Mouse (Mus musculus) mesoderm, embryonic 11.5 days (tissue): Measurements from ENCODE around the gene Csk.
A peak's percentile ranks its signal among the peaks of the same experiment; 100 is the strongest.

Experiments used
- DNase-seq: peaks from one replicate; pipeline ENCODE4 v3.0.0-alpha.2; 2012; ENCODE audit warnings: low read depth, low spot score

The Csk gene

DNA sequence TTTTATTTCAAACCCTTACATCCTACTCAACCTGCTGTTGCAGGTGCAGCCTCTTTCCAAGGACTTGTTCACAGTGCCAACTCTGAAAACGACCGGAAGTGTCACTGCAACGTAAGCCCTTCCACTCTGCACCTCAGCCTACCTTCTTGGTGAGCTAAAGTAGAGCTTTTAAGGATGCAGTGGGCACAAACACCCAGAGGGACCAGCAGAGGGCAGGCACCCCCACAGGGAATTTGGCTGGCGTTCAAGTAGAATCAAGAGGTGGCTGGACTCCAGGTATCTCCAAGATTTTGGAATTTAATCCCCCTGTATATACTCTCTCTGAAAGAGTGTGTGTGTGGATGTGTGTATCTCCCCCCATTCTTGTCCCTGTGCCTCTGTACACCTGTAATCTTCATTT, 4.4 kb upstream of the Csk start:
- no peak for DNase-seq

DNA sequence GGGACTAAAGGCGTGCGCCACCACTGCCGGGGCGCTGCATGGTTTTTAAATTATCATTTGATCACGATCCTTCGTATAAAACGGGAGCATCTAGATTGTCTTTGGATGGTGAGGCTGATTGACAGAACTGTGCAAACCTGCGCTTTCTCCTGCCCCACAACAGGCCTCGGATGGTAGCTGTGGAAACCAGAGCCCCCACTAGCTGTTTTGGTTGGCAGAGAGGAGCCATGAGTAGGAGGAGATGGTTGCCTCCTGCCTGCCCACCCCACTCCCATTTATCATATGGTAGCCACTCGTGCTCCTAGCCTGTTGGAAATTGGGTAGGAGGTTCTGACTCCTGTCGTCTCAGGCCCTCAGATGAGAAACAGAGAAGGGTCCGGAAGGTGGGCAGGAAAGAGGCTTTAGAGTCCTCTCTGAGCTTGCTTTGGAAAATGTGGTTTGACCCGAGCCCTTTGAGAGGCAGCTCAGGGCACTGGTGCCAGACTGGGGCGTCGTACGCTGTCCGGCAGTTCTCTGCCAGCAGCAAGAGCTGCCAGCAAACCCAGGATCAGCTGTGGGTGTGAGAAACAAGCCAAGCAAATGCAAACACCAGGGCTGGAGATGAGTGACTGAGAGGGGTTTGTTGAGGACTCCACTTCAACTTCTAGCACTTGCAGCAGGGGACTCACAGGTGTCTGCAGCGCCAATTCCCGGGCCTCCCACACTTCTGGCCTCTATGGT, 3.4 kb upstream of the Csk start:
- no peak for DNase-seq

DNA sequence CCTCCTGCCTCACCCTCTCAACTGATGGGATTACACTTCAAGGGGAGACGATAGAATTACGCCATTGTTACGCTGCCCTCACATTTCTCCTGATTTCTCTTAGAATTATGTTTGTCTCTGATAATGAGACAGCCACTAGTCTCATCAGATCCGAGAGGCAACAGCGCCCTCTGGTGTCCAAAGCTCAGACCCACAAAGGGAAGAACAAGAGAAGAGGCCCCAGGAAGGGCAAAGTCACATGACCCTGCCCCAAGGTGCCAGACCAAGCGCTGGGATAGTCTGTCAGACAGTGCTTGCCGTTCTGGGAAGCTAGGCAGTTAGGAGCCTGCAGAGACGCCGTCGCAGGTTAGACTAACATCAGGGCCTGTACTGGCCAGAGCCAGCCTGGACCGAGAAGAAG, 2.3 kb upstream of the Csk start:
- peak; percentile 95 for DNase-seq

DNA sequence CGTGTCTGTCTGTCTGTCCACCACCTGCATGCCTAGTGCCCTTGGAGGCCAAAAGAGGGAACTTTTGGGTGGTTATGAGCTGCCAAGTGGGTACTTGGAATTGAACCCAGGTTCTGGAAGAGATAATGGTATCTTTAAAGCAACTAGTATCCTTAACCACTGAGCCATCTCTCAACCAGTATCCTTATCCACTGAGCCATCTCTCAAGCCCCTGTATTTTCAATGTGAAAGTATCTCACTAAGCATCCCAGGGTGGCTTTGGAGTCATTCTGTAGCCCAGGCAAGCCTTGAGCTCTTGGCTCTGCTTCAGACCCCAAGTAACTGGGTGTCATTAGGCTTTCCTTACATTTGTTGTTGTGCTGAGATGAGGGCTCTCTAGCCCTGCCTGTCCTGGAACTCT, 1.5 kb upstream of the Csk start:
- DNase-seq: no peak

DNA sequence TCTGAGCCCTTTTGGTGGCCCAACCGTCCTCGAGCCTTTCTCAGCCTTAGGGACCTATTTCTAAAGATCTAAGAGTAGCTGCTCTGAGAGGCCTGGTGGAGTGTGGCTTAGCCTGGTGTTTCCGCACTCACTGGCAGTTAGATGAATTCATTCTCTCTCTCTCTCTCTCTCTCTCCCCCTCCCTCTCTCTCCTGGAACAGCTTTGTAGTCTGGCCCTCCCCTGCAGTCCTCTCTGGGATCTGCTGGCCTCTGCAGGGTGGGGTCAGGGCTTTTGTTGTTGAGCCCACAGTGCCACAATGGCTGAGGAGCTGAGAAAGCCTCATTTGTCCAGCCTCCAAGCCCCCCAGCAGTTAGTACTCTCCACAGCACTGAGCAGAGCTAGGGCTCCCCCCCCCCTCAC, 576 bp downstream of the Csk start:
- no peak for DNase-seq

DNA sequence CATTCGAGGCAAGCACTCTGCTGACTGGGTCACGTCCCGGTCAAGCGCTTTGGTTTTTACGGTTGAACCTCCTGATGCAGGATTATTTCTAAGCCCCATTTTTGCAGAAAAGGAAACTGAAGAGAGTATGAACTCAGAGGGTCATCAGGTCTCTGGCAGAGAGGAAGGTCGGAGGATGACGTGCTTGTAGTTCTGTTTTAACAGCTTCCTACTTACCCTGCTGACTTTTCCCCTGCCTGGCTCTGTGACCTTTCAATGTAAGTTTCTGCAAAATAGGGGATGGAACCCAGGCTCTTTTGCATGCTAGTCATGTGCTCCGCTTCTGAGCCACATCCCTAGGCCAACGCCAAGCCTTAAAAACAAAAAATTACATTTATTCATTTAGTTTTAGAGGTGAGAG, 1.1 kb downstream of the Csk start:
- no peak for DNase-seq

DNA sequence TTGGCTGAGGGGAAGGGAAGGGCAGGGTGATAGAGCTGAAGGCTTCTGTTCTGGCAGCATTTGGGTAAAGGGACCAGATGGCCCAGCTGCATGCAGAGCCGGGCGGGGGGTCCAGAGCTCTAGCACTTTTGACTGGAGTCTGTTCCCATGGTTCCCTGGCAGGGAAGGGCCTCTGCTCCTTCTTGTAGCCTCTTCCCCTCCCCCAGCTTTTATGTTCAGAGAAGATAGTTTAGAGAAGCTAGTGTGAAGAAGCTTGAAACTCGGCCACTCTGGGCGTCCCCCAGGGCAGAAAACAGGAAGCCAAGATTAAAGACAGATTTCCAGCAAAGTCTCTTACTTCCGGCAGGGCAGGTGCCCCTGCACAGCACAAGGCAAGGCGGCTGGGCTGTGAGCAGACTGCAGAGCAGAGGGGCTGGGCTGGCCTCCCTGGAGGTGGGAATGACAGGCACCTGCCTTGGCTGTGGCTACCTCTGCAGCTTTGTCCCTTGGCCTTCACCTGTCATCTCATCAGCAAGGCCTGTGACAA, 2.6 kb downstream of the Csk start:
- no peak for DNase-seq

DNA sequence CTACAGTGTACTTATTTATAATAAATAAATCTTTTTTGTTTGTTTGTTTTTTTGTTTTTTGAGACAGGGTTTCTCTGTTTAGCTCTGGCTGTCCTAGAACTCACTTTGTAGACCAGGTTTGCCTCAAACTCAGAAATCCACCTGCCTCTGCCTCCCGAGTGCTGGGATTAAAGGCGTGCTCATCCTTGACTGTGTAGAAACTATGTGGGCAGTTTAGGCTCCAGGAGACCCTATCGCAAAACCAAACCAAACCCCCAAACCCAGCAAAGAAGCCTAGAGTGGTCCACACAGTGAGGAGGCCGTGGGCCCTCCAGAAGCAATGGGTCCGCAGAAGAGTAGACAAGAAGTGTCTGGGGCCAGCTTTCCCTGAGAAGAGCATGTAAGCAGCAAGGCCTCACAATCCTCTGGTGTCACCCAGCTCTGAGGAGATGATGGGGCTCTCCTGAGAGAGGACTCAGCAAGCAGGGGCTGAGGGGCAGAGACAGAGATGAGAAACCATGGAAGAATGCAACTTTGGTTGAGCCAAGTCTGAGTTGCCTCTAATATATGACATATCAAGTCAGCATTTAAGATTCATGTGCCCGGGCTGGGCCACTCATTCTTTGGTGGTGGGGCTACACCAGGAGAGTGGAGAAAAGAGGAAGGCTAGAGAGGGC, 3.2 kb downstream of the Csk start:
- DNase-seq: no peak

DNA sequence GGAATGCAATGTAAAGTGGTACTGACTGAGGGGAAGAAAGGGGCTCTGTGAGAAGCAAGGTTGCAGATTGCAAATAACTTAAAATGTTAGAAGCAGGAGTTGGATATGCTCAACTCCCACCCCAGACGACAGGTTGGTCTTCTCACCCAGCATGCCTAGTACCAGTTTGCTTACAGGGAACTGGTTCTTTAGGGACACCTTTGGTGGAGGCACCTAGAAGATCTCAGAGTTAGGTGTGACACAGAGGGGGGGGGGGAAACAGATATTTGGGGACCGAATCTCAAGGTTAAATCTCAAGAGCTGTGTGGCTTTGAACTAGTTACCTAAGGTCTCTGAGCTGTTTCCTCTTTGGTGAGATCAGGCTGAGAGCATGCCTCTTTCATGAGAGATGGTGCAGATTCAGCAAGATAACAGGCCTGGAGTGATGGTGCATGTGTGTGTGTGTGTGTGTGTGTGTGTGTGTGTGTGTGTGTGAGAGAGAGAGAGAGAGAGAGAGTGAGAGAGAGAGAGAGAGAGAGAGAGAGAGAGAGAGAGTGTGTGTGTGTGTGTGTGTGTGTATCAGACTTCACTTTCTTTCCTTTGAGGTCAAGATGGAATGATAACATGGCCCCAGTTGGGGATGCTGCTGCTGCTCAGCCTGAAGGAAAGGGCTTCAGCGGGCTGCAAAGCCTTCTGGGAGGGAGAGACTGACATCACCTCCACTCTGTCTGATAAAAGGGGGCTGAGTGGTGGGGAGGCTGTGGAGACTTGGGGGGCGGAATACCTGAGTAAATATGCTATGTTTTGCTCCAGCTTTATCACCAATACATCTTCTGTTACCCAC, 5.9 kb downstream of the Csk start:
- DNase-seq: no peak

DNA sequence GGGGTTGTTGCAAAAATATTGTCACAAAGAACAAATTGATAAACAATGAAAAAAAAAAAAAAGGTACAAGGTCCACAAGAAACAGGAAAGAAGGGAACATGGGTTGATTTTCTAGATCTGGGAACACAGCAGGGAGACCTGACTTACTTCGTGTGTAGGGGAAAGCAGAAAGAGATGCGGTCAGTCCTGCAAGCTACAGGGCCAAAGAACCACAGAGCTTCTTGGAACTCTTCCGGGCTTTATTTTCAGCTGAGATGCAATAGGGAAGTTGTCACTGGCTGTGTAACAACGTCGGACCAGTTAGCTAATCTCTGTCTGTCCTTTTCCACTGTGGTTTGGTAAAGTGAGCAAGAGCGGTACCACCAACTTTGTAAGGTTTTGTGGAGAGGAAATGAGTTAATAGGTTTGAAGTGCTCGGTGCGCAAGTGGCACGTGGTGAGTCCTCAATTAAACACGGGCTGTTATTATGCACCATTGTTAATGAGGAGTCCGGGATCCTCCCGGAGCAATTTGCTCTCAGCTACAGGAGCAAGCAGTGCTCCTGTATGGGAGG, 6.8 kb downstream of the Csk start:
- no peak for DNase-seq

DNA sequence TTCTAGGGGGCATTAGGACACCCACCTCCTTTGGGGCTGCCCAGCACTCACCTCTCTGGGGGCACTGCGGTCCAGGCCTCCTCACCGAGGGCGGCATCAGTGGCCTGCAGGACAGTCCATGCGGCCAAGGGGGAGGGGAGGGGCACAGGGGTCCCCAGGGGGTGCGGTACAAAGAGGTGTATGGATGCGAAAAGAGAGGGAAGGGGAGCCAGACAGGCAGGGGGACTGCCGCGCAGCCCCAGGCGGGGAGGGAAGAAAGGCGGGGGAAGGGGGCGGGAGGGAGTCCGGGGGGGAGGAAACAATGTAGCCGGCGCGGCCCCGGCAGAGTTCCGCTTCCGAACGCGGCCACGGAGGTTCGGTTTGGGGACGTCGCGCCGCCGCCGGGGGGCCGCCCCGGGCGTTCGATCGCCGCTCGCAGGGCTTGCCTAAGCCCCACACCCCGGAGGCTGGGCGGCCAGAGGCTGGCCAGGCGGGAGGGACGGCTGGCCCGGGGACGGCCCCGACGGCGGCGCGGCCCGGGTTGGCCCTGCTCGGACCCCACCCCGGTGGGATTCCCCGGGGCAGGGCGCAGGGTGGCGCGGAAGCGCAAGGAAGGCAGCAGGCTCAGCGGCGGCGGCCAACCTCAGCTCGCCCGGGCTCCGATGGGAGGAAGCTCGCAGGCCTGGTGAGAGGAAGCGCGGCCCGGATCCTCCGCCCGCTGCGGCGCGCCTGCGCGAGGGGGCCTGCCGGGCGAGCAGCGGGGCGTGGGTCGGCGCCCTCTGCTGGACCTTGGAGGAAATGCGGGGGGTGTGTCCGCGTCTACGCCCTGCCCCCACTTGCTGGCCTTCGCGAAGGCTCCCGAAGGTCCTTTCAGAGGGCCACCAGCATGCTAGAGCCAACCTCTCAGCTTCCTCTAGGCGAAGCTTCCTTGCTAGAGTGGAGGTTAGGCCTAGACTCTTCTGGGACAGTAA, 8.2 kb downstream of the Csk start:
- peak; percentile 92 for DNase-seq

DNA sequence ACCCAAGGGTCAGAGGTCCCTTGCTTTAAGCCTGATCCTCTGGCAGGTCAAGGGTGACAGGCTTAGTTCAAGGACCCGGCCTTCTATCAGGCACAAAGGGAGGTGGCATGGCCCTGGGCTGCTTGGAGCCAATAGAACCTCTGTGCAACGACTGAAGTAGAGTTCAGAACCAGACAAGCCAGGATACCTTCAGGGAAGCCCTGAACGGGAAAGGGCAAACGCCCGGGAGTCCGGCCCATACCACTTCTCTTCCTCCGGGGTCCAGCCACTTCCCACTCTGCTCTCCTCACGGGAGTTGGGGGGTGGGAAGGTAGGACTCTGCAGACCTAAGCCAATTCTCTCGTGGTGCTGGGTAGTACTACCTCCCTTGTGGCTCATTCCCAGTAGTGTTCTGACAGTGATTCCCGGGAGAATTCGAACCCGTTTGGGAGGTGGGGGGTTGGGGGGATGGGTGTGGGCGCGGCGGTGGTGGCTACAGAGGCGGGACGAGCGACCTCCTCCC, 8.9 kb downstream of the Csk start:
- DNase-seq: peak; percentile 39

DNA sequence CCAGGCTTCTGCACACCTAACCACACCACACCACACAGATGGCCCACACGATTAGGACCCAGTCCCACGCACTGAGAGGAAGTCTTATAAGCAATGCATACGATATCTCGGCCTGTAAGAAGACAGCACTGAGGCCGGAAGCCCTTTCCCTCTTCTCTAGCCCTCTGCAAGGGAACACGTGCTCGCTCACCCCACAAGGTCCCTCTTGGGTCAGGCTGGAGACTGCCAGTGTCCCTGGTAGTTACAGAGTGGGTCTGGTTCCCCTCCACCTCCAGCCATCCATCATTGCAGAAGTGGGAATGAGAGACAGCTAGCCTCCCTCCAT, 9.6 kb downstream of the Csk start:
- no peak for DNase-seq

DNA sequence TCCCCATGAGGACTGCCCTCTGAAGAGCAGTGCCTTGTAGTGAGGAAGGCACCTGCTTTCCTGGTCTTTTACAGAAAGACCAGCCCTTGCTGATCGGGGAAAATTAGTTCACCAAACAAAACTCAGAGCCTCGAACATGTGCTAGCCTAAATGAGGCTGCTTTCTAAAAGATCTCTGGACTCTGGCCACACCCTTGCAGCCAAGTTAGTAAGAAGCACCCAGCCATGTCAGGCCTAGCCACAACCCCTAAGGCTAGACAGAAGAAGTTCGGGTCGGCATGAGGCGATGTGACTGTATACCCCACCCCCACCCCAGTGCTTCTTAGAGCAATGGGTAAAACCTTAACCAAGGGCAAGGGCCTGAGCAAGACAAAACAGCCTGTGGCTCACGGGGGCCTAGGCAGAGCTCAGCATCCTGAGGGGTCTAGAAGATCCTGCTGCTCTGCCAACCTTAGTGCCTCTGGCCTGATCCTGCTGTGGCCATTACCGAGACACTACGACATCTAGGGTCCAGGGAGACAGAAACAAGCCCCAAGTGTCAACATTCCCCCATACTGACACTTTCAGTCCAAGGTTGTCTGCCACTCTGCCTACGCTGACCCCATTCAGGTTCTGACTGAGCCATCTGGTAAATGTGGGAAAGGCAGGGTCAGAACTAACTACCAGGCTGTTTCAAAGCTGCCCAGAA, 10.1 kb downstream of the Csk start:
- no peak for DNase-seq

DNA sequence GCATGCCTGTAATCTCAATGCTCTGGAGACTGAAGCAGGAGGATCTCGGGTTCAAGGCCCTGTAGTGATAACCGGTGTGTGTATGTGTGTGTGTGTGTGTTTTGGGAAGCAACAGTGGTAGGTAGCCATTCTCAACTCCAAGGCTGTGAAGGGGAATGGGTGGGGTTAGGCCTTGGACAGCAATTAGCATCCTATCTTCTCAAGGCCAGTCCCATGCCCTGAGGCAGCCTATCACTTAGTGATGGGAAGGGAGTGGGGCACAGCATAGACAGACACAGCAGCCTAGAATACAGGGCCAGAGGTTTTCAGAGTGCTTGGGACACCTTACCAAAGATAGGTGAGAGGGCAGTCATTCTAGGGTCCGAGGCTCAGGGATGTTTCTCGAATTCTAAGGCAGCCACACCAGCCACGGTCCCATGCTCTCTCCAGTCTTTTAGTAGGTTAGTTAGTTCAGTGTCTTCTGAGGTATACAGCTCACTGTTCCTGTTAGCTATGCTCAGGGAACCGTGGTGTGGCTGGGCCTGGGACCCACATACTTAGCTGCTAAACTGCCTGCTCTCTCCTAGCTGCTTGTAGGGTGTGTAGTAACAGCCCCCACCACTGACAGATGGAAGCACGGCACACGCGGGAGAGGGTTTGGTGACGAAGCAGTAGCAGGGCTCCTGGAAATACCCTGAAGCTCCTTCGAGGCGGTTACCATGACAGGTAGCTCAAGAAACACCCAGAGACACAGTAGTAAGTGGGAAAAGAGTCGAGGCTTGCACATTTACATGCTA, 11.5 kb downstream of the Csk start:
- no peak for DNase-seq

DNA sequence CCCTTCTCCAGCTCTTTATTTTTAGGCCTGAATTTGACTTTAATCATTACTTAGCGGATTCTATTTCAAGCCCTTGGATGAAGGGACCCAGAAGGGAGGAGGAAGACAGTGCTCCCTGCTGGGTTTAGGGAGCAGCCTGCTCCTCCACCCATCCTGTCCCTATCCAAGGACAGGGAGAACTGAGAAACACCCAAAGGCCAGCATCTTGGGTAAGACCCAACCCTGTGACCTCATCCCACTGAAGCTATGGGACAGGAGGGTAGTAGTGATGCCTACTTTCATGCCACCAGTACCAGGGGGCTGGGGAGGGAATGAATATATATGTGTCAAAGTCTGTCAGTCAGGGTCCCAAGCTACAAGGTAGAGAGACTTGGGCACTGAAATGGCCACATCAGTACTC, 12.4 kb downstream of the Csk start:
- DNase-seq: no peak

DNA sequence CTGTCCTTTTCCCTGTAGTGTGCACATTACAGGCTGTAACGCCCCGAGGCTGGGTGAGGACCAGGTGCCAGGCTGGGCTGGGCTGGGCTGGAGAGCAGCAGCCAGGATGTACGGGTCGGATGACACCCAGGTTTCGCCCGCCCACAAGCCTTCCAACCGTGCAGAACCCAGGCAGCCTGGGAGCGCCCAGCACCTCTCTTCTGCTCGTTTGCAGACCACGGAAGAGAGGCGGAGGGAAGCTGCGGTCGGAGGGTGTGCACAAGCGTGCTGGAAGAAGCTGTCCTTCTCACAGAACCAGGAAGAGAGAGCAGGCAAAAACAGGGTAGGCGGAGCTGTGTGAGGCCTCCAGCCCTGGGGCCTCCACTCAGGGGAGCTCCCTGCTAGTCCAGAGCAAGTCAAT, 13.0 kb downstream of the Csk start:
- no peak for DNase-seq

DNA sequence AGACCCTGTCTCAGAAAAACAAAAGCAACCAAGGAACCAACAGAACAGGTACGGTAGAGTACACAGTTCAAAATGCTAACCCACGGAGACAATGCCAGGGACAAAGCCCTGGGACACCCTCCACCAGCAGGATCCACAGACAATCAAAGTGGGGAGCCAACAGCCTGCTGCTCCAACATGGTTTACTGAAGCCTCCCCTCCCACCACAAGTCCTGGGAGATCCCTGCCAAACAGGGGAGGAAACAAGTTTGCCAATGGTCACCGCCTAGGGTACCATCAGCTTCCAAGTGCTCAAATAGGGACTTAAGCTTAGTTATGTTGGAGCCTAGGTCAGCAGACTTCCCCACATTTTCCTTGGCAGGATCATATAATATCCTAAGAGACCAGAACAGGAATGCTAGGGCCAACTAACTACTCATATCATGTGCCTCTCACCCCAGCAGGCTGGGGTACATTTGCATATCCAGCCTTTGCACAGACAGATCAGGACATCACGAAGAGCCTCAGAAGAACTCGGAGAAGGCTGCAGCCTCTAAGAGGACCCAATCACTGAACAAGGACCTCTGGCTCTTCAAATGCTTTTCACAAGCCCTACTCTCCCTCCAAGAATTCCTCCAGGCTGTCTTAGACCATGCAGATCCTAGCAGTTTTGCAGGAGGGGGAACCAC, 13.6 kb downstream of the Csk start:
- DNase-seq: no peak
